Mouse (Mus musculus) neural tube, embryonic 13.5 days (tissue): ENCODE results near the gene Ttc28. TPM values are rescaled to one million over a fixed set of nuclear protein-coding genes. Genes with fewer than 3 reads are reported as not detected.
A peak's percentile ranks its signal among the peaks of the same experiment; 100 is the strongest.

ENCODE experiments used
- ATAC-seq: fragments of 200-750 bp; cut with Nextera tagmentation; 2 replicates; pipeline ENCODE4 v1.8.0; 2017; ENCODE audit warnings: low read depth, mild to moderate bottlenecking, moderate TSS enrichment, moderate library complexity
- H3K27ac ChIP-seq: fragments of 300-500 bp; sonication (generic); replicated peaks from 2 replicates; pipeline ENCODE4 v1.5.1; 2015; ENCODE audit warnings: moderate library complexity, mild to moderate bottlenecking, inconsistent platforms
- H3K27me3 ChIP-seq: fragments of 300-500 bp; sonication (generic); 2 replicates; pipeline ENCODE4 v1.6.1; 2015; ENCODE audit warnings: mild to moderate bottlenecking, inconsistent platforms
- H3K36me3 ChIP-seq: fragments of 300-500 bp; sonication (generic); 2 replicates; pipeline ENCODE4 v1.6.1; 2015; ENCODE audit warnings: mild to moderate bottlenecking, inconsistent platforms
- H3K4me1 ChIP-seq: fragments of 300-500 bp; sonication (generic); replicated peaks from 2 replicates; pipeline ENCODE4 v1.6.1; 2015; ENCODE audit warnings: inconsistent platforms
- H3K4me2 ChIP-seq: fragments of 300-500 bp; sonication (generic); 2 replicates; pipeline ENCODE4 v1.6.1; 2015; ENCODE audit warnings: inconsistent platforms, mild to moderate bottlenecking, moderate library complexity
- H3K4me3 ChIP-seq: fragments of 300-500 bp; sonication (generic); 2 replicates; pipeline ENCODE4 v1.5.1; 2015; ENCODE audit warnings: mild to moderate bottlenecking, inconsistent platforms
- H3K9ac ChIP-seq: fragments of 300-500 bp; sonication (generic); 2 replicates; pipeline ENCODE4 v1.6.1; 2015; ENCODE audit warnings: moderate library complexity, mild to moderate bottlenecking, inconsistent platforms
- H3K9me3 ChIP-seq: fragments of 300-500 bp; sonication (generic); 2 replicates; pipeline ENCODE4 v1.6.1; 2016; ENCODE audit warnings: inconsistent platforms
- WGBS: fragments of 180-500 bp; shearing (Covaris S2); methylation state at CpG from one replicate; pipeline ENCODE4 v1.1.7; 2015; 5-methylcytosine and 5-hydroxymethylcytosine counted together
- polyA plus RNA-seq: library from polyadenylated mRNA; unstranded; fragments of >200 nt; fragmentation: Nextera tagmentation; extraction: Ambion mirVana; gene quantifications from 2 replicates; pipeline ENCODE4 v1.2.1, GENCODE M21; 2015

Ttc28 gene
- polyA plus RNA-seq, 1 experiment from 2014 or later: 18.7 TPM

DNA sequence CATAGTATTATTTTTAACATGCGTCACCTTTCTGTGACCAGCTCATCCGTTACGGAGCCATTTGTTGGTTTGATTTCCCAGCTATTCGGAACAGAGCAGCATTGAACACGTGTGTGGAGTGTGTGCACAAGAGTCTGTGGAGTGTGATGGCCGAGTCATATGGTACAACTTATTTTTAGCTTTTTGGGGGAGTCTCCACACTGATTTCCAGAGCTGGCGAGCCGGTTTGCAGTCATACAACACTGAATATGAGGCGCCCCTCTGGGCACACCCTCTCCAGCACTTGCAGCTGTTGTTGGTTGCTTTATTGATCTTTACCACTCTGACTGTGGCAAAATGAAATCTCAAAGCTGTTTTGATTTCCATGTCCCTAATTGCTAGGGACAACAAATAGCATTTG is 197.7 kb downstream of the Ttc28 start:
- Histone ChIP-seq H3K9me3 (no peaks in the 10 kb centered on the region), H3K4me3 (no peak overlapping the region)
- WGBS: 82% methylated on average over 9 of the region's 9 CpGs

GRCm38 (mm10) chr5:111080601-111081000 is 201.0 kb downstream of the Ttc28 start:
- Histone ChIP-seq H3K4me1 (peaks cover 6% of the 10 kb centered on the region), H3K4me3 (no peak overlapping the region), H3K36me3 (peaks cover 4% of the 10 kb centered on the region; the same call in 1 of the 2 replicates), H3K9ac (no peak overlapping the region), H3K27me3 (no peaks in the 10 kb centered on the region), H3K9me3 (no peaks in the 10 kb centered on the region), H3K4me2 (no peak overlapping the region), H3K27ac (no peak overlapping the region)
- WGBS: 88% methylated on average over 5 of the region's 5 CpGs
- no peak for ATAC-seq

More for the DNA sequence above, 197.7 kb downstream of the Ttc28 start:
- Histone ChIP-seq H3K36me3 (no peaks in the 10 kb centered on the region), H3K27ac (no peak overlapping the region), H3K4me1 (peaks cover 35% of the 10 kb centered on the region), H3K4me2 (no peak overlapping the region), H3K27me3 (no peaks in the 10 kb centered on the region), H3K9ac (no peak overlapping the region)
- ATAC-seq: no peak

GRCm38 (mm10) chr5:111085849-111086248 is 206.2 kb downstream of the Ttc28 start:
- H3K4me2 ChIP-seq: no peak overlapping the region
- peaks cover 22% of the 10 kb centered on the region; the same call in 1 of the 2 replicates for H3K36me3 ChIP-seq
- no peaks in the 10 kb centered on the region for H3K27me3 ChIP-seq
- no peak overlapping the region for H3K4me3 ChIP-seq
- H3K27ac ChIP-seq: no peak overlapping the region
- no peak overlapping the region for H3K9ac ChIP-seq
- ATAC-seq: no peak
- H3K4me1 ChIP-seq: no peaks in the 10 kb centered on the region
- 92% methylated on average over 4 of the region's 4 CpGs for WGBS
- no peaks in the 10 kb centered on the region for H3K9me3 ChIP-seq

GRCm38 (mm10) chr5:111096750-111097149 is 217.1 kb downstream of the Ttc28 start:
- Histone ChIP-seq H3K9ac (peak overlapping the region; percentile 43; the same call in 1 of the 2 replicates), H3K4me2 (no peak overlapping the region), H3K4me3 (no peak overlapping the region), H3K27me3 (no peaks in the 10 kb centered on the region), H3K9me3 (no peaks in the 10 kb centered on the region), H3K4me1 (peaks cover 36% of the 10 kb centered on the region), H3K27ac (peak overlapping the region; percentile 79; the same call in 1 of the 2 replicates), H3K36me3 (peaks cover 17% of the 10 kb centered on the region)
- WGBS: 42% methylated on average over 5 of the region's 5 CpGs
- no peak for ATAC-seq

DNA sequence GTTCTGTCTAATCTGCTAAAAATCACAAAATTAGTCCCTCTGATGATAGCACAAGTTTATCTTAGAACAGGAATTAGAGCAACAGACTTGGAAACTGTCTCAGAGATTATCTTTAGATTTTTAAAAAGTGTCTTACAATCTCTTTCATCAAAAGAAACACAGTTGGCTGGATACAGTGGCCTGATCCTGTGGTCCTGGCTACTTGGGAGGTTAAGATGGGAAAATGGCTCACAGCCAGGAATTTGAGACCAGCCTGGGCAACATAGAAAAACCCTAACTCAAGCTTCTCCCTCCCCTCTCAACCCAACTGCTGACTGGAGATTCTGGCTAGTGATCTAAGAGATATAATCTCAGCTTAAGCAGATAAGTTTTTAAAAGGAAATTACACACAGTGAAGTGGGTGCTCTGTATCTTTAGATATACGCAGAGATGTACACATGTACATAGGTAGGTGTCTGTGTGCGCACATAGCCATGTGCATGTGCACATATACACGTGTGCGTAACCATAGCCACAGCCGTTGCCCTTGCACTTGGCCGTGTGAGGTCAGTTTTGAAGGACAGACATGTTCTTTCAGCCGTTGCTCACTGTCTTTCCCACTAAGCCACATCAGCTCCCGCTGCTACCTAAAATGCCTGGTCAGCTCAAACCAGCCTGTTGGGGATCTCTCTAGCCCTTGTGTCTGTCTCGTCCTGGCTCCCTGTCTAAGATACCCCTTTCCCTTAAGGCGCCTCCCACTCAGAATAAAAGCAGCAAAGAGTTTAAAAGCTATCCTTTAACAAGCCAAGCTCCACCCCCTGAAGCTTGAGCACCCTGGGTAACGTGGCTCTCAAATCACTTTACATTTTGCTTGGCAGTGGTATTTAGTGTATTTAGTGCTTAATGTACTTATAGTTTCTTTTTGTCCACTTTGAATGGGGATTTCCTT is 217.9 kb downstream of the Ttc28 start:
- Histone ChIP-seq H3K4me1 (peaks cover 36% of the 10 kb centered on the region), H3K4me3 (no peak overlapping the region), H3K9me3 (no peaks in the 10 kb centered on the region), H3K4me2 (no peak overlapping the region), H3K9ac (no peak overlapping the region), H3K27me3 (no peaks in the 10 kb centered on the region), H3K36me3 (peaks cover 25% of the 10 kb centered on the region), H3K27ac (peak overlapping the region; percentile 79)
- WGBS: 66% methylated on average over 11 of the region's 11 CpGs
- ATAC-seq: no peak

- no peaks in the 10 kb centered on the region for H3K9me3 ChIP-seq
- H3K4me1 ChIP-seq: peaks cover 36% of the 10 kb centered on the region
- no peaks in the 10 kb centered on the region for H3K27me3 ChIP-seq
- H3K4me3 ChIP-seq: no peak overlapping the region
- H3K27ac ChIP-seq: peak overlapping the region; percentile 79
- H3K36me3 ChIP-seq: peaks cover 30% of the 10 kb centered on the region
- peak overlapping the region; percentile 47 for H3K9ac ChIP-seq
- 24% methylated on average over 7 of the region's 7 CpGs for WGBS
- H3K4me2 ChIP-seq: no peak overlapping the region
- ATAC-seq: 0 out of 2 replicates have a peak, but pooled peaks have one; percentile 24
These were observed 219.1 kb downstream of the Ttc28 start for GRCm38 (mm10) chr5:111098516-111099274.

- H3K9me3 ChIP-seq: no peaks in the 10 kb centered on the region
- H3K27ac ChIP-seq: no peak overlapping the region
- no peak overlapping the region for H3K4me3 ChIP-seq
- H3K27me3 ChIP-seq: no peaks in the 10 kb centered on the region
- ATAC-seq: no peak
- 82% methylated on average over 7 of the region's 7 CpGs for WGBS
- H3K4me1 ChIP-seq: peaks cover 42% of the 10 kb centered on the region
- H3K9ac ChIP-seq: no peak overlapping the region
- no peak overlapping the region for H3K4me2 ChIP-seq
- H3K36me3 ChIP-seq: peaks cover 37% of the 10 kb centered on the region
These were observed 221.0 kb downstream of the Ttc28 start for GRCm38 (mm10) chr5:111100585-111100984.

DNA sequence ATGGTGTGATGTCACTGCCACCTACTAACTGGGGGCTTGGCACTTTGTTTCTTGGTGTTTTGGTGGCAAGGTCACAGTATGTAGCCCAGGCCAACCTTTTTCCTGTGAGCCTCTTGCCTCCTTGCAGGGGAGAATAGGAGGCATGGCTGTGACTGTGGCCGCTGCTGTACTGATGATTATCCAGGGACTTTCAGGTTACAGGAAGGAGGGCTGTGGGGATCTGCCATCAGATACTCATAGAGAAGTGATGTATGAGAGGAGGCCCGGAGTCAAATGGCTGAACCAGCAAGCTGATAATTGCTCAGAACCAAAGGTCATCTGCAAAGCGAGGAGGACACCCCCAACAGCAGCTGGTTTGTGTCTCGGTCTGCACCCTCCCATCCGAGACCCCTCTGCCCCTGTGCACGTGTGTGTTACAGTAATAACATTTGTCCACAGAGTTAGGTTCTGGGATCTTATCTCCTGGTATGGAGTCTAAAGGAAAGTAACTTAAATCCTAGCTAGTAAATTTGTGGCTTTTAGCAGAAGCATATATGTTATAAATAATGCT is 221.9 kb downstream of the Ttc28 start:
- Histone ChIP-seq H3K4me2 (no peak overlapping the region), H3K4me3 (no peak overlapping the region), H3K27ac (peak overlapping the region; percentile 23; the same call in 1 of the 2 replicates), H3K9ac (no peak overlapping the region), H3K36me3 (peaks cover 37% of the 10 kb centered on the region), H3K9me3 (no peaks in the 10 kb centered on the region), H3K4me1 (peaks cover 44% of the 10 kb centered on the region), H3K27me3 (no peaks in the 10 kb centered on the region)
- WGBS: 63% methylated on average over 6 of the region's 6 CpGs
- ATAC-seq: no peak

- H3K9me3 ChIP-seq: no peaks in the 10 kb centered on the region
- no peak overlapping the region for H3K4me3 ChIP-seq
- no peak for ATAC-seq
- H3K9ac ChIP-seq: no peak overlapping the region
- no peak overlapping the region for H3K27ac ChIP-seq
- WGBS: 87% methylated on average over 7 of the region's 7 CpGs
- H3K4me1 ChIP-seq: peaks cover 13% of the 10 kb centered on the region; the same call in 1 of the 2 replicates
- H3K36me3 ChIP-seq: peaks cover 37% of the 10 kb centered on the region
- H3K27me3 ChIP-seq: no peaks in the 10 kb centered on the region
- no peak overlapping the region for H3K4me2 ChIP-seq
These were observed 225.2 kb downstream of the Ttc28 start for GRCm38 (mm10) chr5:111104801-111105200.

- Histone ChIP-seq H3K36me3 (no peaks in the 10 kb centered on the region), H3K4me2 (no peak overlapping the region), H3K4me1 (peaks cover 27% of the 10 kb centered on the region), H3K27ac (no peak overlapping the region), H3K9me3 (no peaks in the 10 kb centered on the region), H3K27me3 (no peaks in the 10 kb centered on the region), H3K4me3 (no peak overlapping the region), H3K9ac (no peak overlapping the region)
- no peak for ATAC-seq
- 62% methylated on average over 6 of the region's 6 CpGs for WGBS
These were observed 231.8 kb downstream of the Ttc28 start for GRCm38 (mm10) chr5:111111378-111111777.

- Histone ChIP-seq H3K9ac (no peak overlapping the region), H3K4me1 (peaks cover 28% of the 10 kb centered on the region), H3K9me3 (no peaks in the 10 kb centered on the region), H3K27ac (0 out of 2 replicates have a peak overlapping the region, but pooled peaks have one; percentile 9), H3K4me3 (no peak overlapping the region), H3K27me3 (no peaks in the 10 kb centered on the region), H3K36me3 (no peaks in the 10 kb centered on the region), H3K4me2 (no peak overlapping the region)
- no peak for ATAC-seq
- WGBS: 70% methylated on average over 7 of the region's 7 CpGs
These were observed 233.6 kb downstream of the Ttc28 start for GRCm38 (mm10) chr5:111113183-111113582.
